Mouse (Mus musculus) kidney, adult 2 months (tissue): ENCODE data around the gene Gramd1b. TPM values are rescaled to one million over a fixed set of nuclear protein-coding genes. Genes with fewer than 3 reads are reported as not detected.
"Not testable (repeated sequence)": the region's sequence is repeated elsewhere in the genome, so short reads cannot be mapped to it uniquely, and the experiment has no call there.

Experiments used
- DNase-seq: peaks from one replicate; pipeline ENCODE4 v3.0.0; 2021
- H3K27ac ChIP-seq: fragments of 200-500 bp; 2 replicates; pipeline ENCODE4 v1.5.1; 2012; ENCODE audit warnings: low read depth, low read length, control low read depth, inconsistent platforms; ENCODE audit not compliant: insufficient read depth
- H3K27me3 ChIP-seq: fragments of 200-500 bp; replicated peaks from 2 replicates; pipeline ENCODE4 v1.6.1; 2012; ENCODE audit warnings: mild to moderate bottlenecking, moderate library complexity, low read length, inconsistent platforms; ENCODE audit not compliant: control insufficient read depth, insufficient read depth
- H3K36me3 ChIP-seq: fragments of 200-500 bp; 2 replicates; pipeline ENCODE4 v1.6.1; 2012; ENCODE audit warnings: mild to moderate bottlenecking, moderate library complexity, low read length, inconsistent platforms; ENCODE audit not compliant: control insufficient read depth, insufficient read depth
- H3K4me1 ChIP-seq: fragments of 200-500 bp; 2 replicates; pipeline ENCODE4 v1.6.1; 2011; ENCODE audit warnings: low read length; ENCODE audit not compliant: control insufficient read depth, insufficient read depth
- H3K4me3 ChIP-seq: fragments of 200-500 bp; 2 replicates; pipeline ENCODE4 v1.5.1; 2011; ENCODE audit warnings: mild to moderate bottlenecking, low read depth, low read length, control low read depth; ENCODE audit not compliant: insufficient read depth
- CTCF ChIP-seq: fragments of 200-500 bp; conservative IDR thresholded peaks from 2 replicates; pipeline ENCODE4 v1.5.1; 2011; ENCODE audit warnings: low read depth, mild to moderate bottlenecking, control low read depth, low read length, moderate library complexity, mixed read lengths; ENCODE audit not compliant: insufficient read depth, insufficient read length
- POLR2A ChIP-seq: fragments of 200-500 bp; IDR thresholded peaks from one replicate; pipeline ENCODE4 v1.6.1; 2011; ENCODE audit warnings: low read depth, low read length, control low read depth
- WGBS: fragments of 180-500 bp; shearing (Covaris S2); methylation state at CpG from one replicate; pipeline ENCODE4 v1.1.7; 2018; 5-methylcytosine and 5-hydroxymethylcytosine counted together
- polyA plus RNA-seq: library from polyadenylated mRNA; depleted of rRNA; stranded (reverse); fragments of >200 nt; gene quantifications from 2 replicates; pipeline ENCODE4 v1.2.3, GENCODE M21; 2012

Gene Gramd1b
- polyA plus RNA-seq, 1 experiment, result 210 TPM

DNA sequence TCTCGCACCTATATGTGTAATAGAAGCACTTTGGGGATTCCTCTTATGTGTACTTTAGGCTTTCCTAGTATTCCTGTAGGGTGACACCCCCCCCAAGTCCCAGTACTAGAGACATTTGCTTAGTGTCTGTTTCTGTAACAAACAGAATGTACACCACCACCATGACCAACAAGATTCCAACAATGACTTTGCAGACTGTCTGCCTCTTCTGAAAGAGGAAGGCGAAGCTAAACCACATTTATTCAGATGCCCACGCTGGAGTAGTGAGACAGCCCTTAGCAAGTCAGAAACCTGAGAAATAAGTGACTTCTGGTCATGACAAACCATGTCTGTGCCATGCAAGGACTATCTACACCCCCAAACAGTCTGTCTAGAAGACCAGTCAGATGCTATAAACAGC is 11.9 kb downstream of the Gramd1b start:
- no peak for DNase-seq
- no peaks in the 10 kb centered on the region for H3K4me1 ChIP-seq
- TF ChIP-seq CTCF (no peak), POLR2A (no peak)
- 81% methylated on average over 3 of the region's 3 CpGs for WGBS
- H3K27ac ChIP-seq, result no peak overlapping the region
- H3K36me3 ChIP-seq, result no peaks in the 10 kb centered on the region
- H3K27me3 ChIP-seq, result no peaks in the 10 kb centered on the region
- no peak overlapping the region for H3K4me3 ChIP-seq

DNA sequence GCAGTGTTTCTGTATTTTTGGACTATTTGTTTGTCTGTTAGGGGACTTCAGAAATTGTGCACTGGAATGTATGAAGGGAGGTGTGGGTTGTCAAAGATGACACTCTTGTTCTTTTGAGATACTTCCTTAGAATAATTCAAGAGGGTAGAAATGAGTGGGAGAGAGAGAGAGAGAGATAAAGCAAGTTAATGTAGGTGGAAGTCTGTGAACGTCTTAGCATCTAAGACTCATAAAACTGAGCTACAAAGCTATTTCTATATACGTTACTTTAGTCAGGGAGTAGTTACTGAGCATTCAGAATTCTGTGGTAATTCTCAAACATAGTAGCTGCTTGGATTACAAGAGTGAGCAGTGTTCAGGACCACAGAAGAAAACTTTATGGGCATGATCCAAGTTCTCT is 19.2 kb downstream of the Gramd1b start:
- Histone ChIP-seq H3K4me3 (no peak overlapping the region), H3K27me3 (no peaks in the 10 kb centered on the region), H3K4me1 (no peaks in the 10 kb centered on the region), H3K27ac (no peak overlapping the region), H3K36me3 (no peaks in the 10 kb centered on the region)
- no peak for DNase-seq
- TF ChIP-seq POLR2A (no peak), CTCF (no peak)
- 80% methylated on average over 2 of the region's 2 CpGs for WGBS

DNA sequence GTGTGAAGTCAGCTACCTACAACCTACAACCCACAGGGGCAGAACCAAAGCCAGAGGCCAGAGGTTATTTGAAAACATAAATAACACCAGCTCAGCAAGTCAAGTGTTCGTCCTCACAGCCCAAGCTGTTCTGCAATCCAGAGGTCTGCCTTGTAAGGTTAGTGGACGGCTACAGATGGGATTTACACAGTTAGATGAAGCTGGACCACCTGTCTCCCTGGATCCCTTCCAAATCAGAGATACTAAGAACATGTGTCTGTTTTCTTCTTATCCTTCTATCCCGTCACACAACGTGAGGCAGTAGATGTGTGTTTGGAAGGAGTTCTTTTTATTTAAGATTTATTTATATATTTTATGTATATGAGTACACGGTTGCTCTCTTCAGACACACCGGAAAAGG is 21.7 kb downstream of the Gramd1b start:
- Histone ChIP-seq H3K27ac (no peak overlapping the region), H3K4me3 (no peak overlapping the region), H3K27me3 (no peaks in the 10 kb centered on the region), H3K36me3 (no peaks in the 10 kb centered on the region), H3K4me1 (no peaks in the 10 kb centered on the region)
- DNase-seq, result no peak
- TF ChIP-seq CTCF (no peak), POLR2A (no peak)
- WGBS, result 70% methylated on average over 6 of the region's 6 CpGs

DNA sequence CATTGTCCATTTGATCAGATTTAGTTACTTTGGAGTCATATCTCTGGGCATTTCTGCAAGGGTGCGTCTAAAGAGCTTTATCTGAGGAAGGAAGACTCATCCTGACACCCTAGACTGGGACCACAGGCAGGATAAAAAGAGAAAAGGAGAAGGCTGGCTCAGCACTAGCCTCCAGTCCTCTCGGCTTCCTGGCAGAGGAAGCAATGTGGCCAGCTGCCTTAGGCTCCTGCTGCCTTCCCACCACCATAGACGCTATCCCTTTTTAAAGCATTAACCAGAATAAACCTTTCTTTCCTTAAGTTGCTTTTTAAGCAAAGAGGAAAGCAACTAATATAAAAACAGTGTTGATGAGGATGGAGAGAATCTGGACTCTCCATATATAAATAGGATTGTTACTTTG is 24.6 kb downstream of the Gramd1b start:
- TF ChIP-seq CTCF, result no peak
- no peak for TF ChIP-seq POLR2A
- 81% methylated on average over 3 of the region's 3 CpGs for WGBS
- DNase-seq, result no peak

DNA sequence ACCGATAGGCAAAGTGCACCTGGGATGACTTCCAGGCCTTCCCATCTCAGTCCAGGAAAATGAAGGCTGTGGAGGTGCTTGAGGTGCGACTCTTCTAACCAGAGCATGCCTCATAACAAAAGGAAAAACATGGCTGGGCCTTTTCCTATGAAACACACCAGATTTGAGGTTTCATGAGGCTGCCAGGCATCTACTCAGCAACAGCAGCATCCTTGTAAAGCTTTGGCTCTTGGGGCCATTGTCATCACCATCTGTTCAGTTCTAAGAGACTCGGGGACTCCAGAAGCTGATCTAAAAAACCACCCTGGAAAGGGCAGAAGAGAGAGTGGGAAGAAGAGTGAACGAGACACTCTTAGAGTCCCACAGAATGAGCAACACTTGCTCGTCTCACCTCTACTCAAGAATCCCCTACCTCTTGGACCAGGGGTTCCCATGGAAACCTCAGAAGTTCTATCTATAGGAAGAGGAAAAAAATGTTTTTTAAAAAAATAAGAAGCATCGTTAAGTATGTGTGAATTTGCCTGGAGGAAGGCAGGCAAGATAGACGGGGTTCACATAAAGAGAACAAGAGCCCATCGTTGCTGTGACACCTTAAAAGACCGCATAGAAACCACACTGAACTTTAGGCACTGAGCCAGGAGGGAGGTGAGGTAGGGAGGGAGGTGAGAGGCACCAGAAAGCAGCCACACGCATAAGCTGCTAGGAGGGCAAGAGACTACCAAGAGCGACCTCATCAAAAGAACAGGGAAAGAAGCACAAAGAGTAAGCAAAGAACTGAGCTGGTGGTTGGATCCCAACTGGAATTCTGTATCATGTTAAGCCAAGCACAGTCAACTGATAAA is 25.5 kb downstream of the Gramd1b start:
- H3K4me3 ChIP-seq, result no peak overlapping the region
- no peak for TF ChIP-seq POLR2A
- no peak for TF ChIP-seq CTCF
- WGBS, result 77% methylated on average over 11 of the region's 11 CpGs
- no peak for DNase-seq
- H3K27me3 ChIP-seq, result no peaks in the 10 kb centered on the region
- H3K36me3 ChIP-seq, result no peaks in the 10 kb centered on the region
- no peak overlapping the region for H3K27ac ChIP-seq
- H3K4me1 ChIP-seq, result no peaks in the 10 kb centered on the region

More for the DNA sequence above, 24.6 kb downstream of the Gramd1b start:
- H3K27ac ChIP-seq, result no peak overlapping the region
- H3K4me3 ChIP-seq, result no peak overlapping the region
- no peaks in the 10 kb centered on the region for H3K27me3 ChIP-seq
- H3K36me3 ChIP-seq, result no peaks in the 10 kb centered on the region
- no peaks in the 10 kb centered on the region for H3K4me1 ChIP-seq

DNA sequence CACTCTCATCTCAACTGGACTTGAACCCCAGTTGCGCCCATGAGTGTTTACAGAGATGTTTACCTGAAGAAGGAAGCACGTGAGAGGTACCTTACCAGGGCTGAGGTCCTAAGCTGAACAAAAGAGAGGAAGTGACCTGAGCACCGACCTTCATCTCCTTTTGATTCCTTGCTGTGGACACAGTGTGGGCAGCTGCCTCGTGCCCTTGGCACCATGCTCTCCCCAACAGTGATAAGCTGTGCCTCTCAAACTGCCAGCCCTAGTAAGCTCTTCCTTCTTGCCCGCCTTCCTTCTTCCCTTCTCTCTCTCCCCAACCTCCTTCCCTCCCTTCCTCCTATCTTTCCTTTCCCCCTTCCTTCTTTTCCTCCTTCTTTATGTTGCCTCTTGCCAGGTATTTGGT is 26.3 kb downstream of the Gramd1b start:
- DNase-seq, result no peak
- WGBS, result 83% methylated on average over 5 of the region's 5 CpGs
- Histone ChIP-seq H3K36me3 (no peaks in the 10 kb centered on the region), H3K4me3 (no peak overlapping the region), H3K27me3 (no peaks in the 10 kb centered on the region), H3K27ac (no peak overlapping the region), H3K4me1 (no peaks in the 10 kb centered on the region)
- no peak for TF ChIP-seq POLR2A
- TF ChIP-seq CTCF, result no peak

DNA sequence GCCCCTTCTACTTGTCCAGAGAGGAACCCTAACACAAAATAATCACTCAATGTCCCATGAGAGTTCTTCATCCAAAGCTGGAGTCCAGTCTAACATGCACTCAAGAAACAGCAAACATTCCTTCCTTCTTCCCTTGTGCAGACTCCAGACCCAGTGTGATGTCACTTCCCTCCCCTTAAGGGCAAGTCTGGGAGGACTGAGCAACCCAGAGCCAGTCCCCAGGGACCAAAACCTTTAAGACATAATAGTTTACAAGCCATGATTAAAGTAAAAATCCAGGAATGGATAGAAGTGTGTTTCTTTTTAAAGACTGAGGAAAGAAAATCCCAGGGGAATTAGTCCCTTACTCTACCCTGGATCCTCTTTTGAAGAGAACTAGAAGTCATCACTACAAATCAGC is 30.5 kb downstream of the Gramd1b start:
- Histone ChIP-seq H3K36me3 (no peaks in the 10 kb centered on the region), H3K4me1 (no peaks in the 10 kb centered on the region), H3K27me3 (no peaks in the 10 kb centered on the region), H3K4me3 (no peak overlapping the region), H3K27ac (no peak overlapping the region)
- no peak for TF ChIP-seq POLR2A
- no peak for TF ChIP-seq CTCF
- DNase-seq, result no peak

DNA sequence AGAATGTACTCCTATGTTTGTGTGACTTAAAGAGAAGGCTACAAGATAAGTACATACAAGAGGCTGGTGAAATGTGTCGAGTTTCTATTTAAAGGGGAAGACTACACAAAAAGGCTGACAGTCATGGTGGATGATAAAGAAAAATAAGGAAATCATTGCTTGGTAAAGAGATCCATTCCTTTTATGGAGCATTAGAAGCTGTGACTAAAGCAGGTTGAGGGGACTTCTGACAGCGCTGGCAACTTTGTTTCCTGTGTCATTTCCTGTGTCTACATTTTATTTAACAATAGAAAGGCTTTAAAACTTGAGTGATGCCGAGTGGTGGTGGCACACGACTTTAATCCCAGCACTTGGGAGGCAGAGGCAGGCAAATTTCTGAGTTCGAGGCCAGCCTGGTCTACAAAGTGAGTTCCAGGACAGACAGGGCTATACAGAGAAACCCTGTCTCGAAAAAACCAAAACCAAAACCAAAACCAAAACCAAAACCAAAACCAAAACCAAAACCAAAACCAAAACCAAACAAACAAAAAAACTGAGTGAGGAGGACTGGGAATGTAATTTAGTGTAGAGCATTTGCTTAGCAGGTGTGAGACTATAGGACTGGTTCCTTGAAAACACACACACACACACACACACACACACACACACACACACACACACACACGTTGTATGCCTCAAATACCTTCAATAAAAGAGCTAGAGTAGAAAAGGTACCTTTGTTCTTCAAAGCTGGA is 48.7 kb downstream of the Gramd1b start:
- not testable (repeated sequence) for DNase-seq, H3K36me3 ChIP-seq, H3K4me3 ChIP-seq, H3K4me1 ChIP-seq, H3K27me3 ChIP-seq, H3K27ac ChIP-seq
- WGBS, result 68% methylated on average over 7 of the region's 7 CpGs
